Mouse (Mus musculus) midbrain, embryonic 10.5 days (tissue): ENCODE measurements around the gene Ears2. TPM values are rescaled to one million over a fixed set of nuclear protein-coding genes. Genes with fewer than 3 reads are reported as not detected.
"Not testable (repeated sequence)": the region's sequence is repeated elsewhere in the genome, so short reads cannot be mapped to it uniquely, and the experiment has no call there.

ENCODE experiments used
- DNase-seq: peaks from one replicate; pipeline ENCODE4 v3.0.0-alpha.2; 2017; ENCODE audit warnings: low spot score
- H3K27ac ChIP-seq: fragments of 300-500 bp; sonication (generic); replicated peaks from 2 replicates; pipeline ENCODE4 v1.5.1; 2016; ENCODE audit warnings: mild to moderate bottlenecking
- H3K27me3 ChIP-seq: fragments of 300-500 bp; sonication (generic); 2 replicates; pipeline ENCODE4 v1.6.1; 2016; ENCODE audit warnings: low read depth, mild to moderate bottlenecking; ENCODE audit not compliant: poor library complexity, severe bottlenecking
- H3K36me3 ChIP-seq: fragments of 300-500 bp; sonication (generic); 2 replicates; pipeline ENCODE4 v1.6.1; 2016; ENCODE audit warnings: mild to moderate bottlenecking, moderate library complexity
- H3K4me1 ChIP-seq: fragments of 300-500 bp; sonication (generic); 2 replicates; pipeline ENCODE4 v1.6.1; 2016
- H3K4me3 ChIP-seq: fragments of 300-500 bp; sonication (generic); 2 replicates; pipeline ENCODE4 v1.5.1; 2016; ENCODE audit warnings: mild to moderate bottlenecking, moderate library complexity
- H3K9me3 ChIP-seq: fragments of 300-500 bp; sonication (generic); replicated peaks from 2 replicates; pipeline ENCODE4 v1.6.1; 2016; ENCODE audit warnings: mild to moderate bottlenecking
- WGBS: fragments of 180-500 bp; shearing (Covaris S2); methylation state at CpG from one replicate; pipeline ENCODE4 v1.1.7; 2016; 5-methylcytosine and 5-hydroxymethylcytosine counted together
- polyA plus RNA-seq: library from polyadenylated mRNA; unstranded; fragments of >200 nt; fragmentation: Nextera tagmentation; extraction: Ambion mirVana; gene quantifications from 2 replicates; pipeline ENCODE4 v1.2.1, GENCODE M21; 2016

The Ears2 gene
- polyA plus RNA-seq: 18.9 and 19.2 TPM in 2 replicates

- peaks cover 34% of the 10 kb centered on the region for H3K4me1 ChIP-seq
- peak; percentile 96 for DNase-seq
- H3K27me3 ChIP-seq: no peaks in the 10 kb centered on the region
- under 1% methylated on average over 60 of the region's 60 CpGs for WGBS
- peaks cover 47% of the 10 kb centered on the region for H3K36me3 ChIP-seq
- H3K27ac ChIP-seq: peak within 1 kb of the TSS; percentile 97
- no peaks in the 10 kb centered on the region for H3K9me3 ChIP-seq
- peak within 1 kb of the TSS; percentile 99 for H3K4me3 ChIP-seq
These were observed at the start of gene Ears2, which contains the start of gene Ubfd1 for GRCm38 (mm10) chr7:122066945-122067516. Gene Ears2 (minus strand): TSS chr7:122067263. Gene Ubfd1 (plus strand): TSS chr7:122067175.

GRCm38 (mm10) chr7:122108206-122108605 lies 41.1 kb upstream of the Ears2 start:
- 92% methylated on average over 6 of the region's 6 CpGs for WGBS
- no peak for DNase-seq
- peaks cover 67% of the 10 kb centered on the region for H3K36me3 ChIP-seq
- H3K27ac ChIP-seq: no peak overlapping the region
- H3K4me1 ChIP-seq: no peaks in the 10 kb centered on the region
- H3K27me3 ChIP-seq: no peaks in the 10 kb centered on the region
- H3K9me3 ChIP-seq: no peaks in the 10 kb centered on the region
- H3K4me3 ChIP-seq: no peak overlapping the region

DNA sequence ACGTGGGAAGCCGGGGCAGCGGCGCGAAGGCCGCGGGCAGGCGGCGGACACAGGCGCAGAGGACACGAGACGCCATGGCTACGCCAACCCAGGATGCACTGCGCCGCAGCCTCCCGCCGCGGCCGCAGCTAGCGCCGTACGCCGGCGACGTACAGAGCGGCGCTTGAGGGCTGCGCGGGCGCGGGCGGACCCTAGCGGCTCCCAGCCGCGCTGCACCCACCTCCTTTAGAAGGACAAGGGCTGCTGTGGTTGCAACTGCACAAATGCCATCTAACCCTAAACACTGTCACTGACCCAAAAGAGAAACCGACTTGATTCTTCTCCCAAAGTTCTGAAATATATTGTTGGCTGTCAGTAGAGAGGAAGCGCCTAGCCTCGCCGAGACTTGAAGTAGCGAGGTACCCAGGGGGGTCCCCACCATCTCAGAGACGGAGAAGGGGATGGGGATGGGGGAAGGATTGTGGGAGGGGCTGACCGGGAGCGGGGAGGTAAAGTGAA lies 34.7 kb upstream of the Ears2 start, which contains the start of gene Ndufab1:
Ndufab1 (minus strand) TSS at position 140 of the 498 bp plus-strand sequence.
- WGBS: under 1% methylated on average over 43 of the region's 43 CpGs
- peak within 1 kb of the TSS; percentile 93 for H3K27ac ChIP-seq
- peak; percentile 88 for DNase-seq

GRCm38 (mm10) chr7:122101014-122101746 lies 34.1 kb upstream of the Ears2 start:
- DNase-seq: peak; percentile 77
- WGBS: 8% methylated on average over 28 of the region's 28 CpGs
- H3K9me3 ChIP-seq, H3K27me3 ChIP-seq: not testable (repeated sequence)
- H3K36me3 ChIP-seq: peaks cover 30% of the 10 kb centered on the region
- peak overlapping the region; percentile 75 for H3K4me3 ChIP-seq
- H3K27ac ChIP-seq: peak overlapping the region; percentile 93
- H3K4me1 ChIP-seq: peaks cover 17% of the 10 kb centered on the region

More for the DNA sequence above, 34.7 kb upstream of the Ears2 start, which contains the start of gene Ndufab1:
- Histone ChIP-seq H3K4me1 (peaks cover 17% of the 10 kb centered on the region), H3K4me3 (peak within 1 kb of the TSS; percentile 75), H3K36me3 (peaks cover 28% of the 10 kb centered on the region), H3K27me3 (no peaks in the 10 kb centered on the region), H3K9me3 (no peaks in the 10 kb centered on the region)

- peak; percentile 20 for DNase-seq
- H3K4me1 ChIP-seq: peaks cover 17% of the 10 kb centered on the region
- no peak overlapping the region for H3K27ac ChIP-seq
- H3K27me3 ChIP-seq: no peaks in the 10 kb centered on the region
- H3K36me3 ChIP-seq: peaks cover 49% of the 10 kb centered on the region
- 80% methylated on average over 4 of the region's 4 CpGs for WGBS
- H3K9me3 ChIP-seq: no peaks in the 10 kb centered on the region
- no peak overlapping the region for H3K4me3 ChIP-seq
These were observed 32.2 kb upstream of the Ears2 start for GRCm38 (mm10) chr7:122099222-122099621.

DNA sequence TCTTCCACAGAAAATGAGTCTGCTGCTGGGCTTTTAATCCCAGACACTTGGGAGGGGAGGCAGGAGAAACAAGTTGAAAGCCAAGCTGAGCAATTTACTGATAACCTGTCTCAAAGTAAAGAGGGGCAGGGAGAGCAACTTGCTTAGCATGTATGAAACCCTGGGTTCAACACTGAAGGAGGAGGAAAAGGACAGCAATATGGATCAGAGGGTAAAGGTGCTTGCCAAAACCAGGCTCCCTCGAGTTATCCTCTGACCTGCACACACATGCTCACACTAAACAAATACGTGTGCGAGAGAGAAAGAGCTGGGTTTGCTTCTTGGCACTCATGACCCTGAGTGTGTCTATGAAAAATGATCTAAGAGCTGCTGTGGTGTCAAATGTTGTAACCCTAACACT lies 30.9 kb upstream of the Ears2 start:
- H3K27me3 ChIP-seq: no peaks in the 10 kb centered on the region
- 92% methylated on average over 3 of the region's 3 CpGs for WGBS
- no peak for DNase-seq
- peaks cover 17% of the 10 kb centered on the region for H3K4me1 ChIP-seq
- H3K4me3 ChIP-seq: no peak overlapping the region
- H3K27ac ChIP-seq: no peak overlapping the region
- no peaks in the 10 kb centered on the region for H3K9me3 ChIP-seq
- peaks cover 61% of the 10 kb centered on the region for H3K36me3 ChIP-seq

GRCm38 (mm10) chr7:122094564-122095330 lies 27.7 kb upstream of the Ears2 start:
- DNase-seq: no peak
- Histone ChIP-seq H3K9me3 (no peaks in the 10 kb centered on the region), H3K36me3 (peaks cover 94% of the 10 kb centered on the region), H3K27ac (no peak overlapping the region), H3K4me1 (no peaks in the 10 kb centered on the region), H3K4me3 (no peak overlapping the region), H3K27me3 (no peaks in the 10 kb centered on the region)
- 94% methylated on average over 2 of the region's 2 CpGs for WGBS

DNA sequence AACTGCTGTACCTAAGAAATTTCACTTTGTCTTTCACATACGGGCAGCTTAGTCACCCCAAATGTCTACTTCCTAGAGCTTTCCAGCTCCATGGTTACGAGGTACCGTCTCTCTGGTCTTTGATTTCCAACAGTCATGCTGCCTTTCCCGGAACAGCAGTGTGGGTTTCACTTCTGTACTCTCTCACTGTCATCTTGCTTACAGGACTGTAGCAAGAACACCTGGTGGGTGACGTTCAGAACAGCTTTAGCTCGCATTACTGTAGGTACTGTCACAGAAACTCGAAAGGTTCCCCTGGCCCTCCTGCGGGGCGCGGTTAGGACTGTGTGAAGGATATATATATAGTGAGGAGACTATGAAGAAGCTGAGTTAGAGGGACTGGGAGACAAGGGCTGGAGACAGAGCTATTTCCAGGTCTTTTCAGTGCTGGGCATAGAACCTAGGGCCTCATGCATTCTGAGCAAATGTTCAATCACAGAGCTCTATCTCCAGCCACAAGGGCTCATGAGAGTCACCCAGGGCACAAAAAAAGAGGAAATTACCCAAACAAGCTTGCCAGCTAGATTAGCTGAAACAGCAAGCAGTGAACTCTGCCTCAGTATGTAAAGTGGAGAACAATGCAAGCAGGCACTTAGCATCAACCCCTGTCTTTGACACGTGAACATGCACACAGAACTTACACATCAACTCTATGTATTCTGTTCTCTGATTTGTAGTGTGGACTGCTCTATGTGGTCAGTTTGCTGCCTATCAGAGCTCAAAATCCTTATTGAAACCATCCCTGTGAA lies 20.3 kb upstream of the Ears2 start:
- Histone ChIP-seq H3K27me3 (no peaks in the 10 kb centered on the region), H3K9me3 (no peaks in the 10 kb centered on the region), H3K36me3 (peaks cover 94% of the 10 kb centered on the region), H3K4me1 (no peaks in the 10 kb centered on the region), H3K27ac (no peak overlapping the region), H3K4me3 (no peak overlapping the region)
- DNase-seq: no peak
- WGBS: 94% methylated on average over 11 of the region's 11 CpGs

DNA sequence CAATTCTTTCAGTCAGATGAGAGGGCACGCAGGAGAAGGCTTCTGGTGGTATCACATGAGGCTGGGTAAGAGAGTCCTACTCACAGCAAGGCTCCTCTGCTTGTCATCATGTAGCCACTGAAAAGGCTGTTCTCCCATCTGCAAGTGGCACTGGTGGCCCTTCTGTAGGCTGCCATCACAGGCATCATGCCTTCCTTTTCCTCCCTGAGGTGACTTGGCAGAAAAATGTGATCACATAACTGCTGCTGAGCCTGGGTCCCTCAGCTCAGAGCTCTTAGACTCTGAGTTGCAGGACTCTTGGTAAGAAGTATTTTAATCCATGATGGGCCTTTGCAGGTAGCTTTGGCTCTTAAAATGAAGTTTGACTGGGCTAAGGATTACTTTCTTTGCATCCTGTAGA lies 14.0 kb upstream of the Ears2 start:
- no peak for DNase-seq
- 90% methylated on average over 1 of the region's 1 CpGs for WGBS
- Histone ChIP-seq H3K27me3 (no peaks in the 10 kb centered on the region), H3K9me3 (no peaks in the 10 kb centered on the region), H3K4me3 (no peak overlapping the region), H3K36me3 (peaks cover 94% of the 10 kb centered on the region), H3K4me1 (no peaks in the 10 kb centered on the region), H3K27ac (no peak overlapping the region)

- H3K27me3 ChIP-seq: no peaks in the 10 kb centered on the region
- no peaks in the 10 kb centered on the region for H3K9me3 ChIP-seq
- no peaks in the 10 kb centered on the region for H3K4me1 ChIP-seq
- no peak for DNase-seq
- no peak overlapping the region for H3K27ac ChIP-seq
- 92% methylated on average over 8 of the region's 8 CpGs for WGBS
- H3K36me3 ChIP-seq: peaks cover 94% of the 10 kb centered on the region
- no peak overlapping the region for H3K4me3 ChIP-seq
These were observed 12.9 kb upstream of the Ears2 start for GRCm38 (mm10) chr7:122079798-122080554.

- peaks cover 2% of the 10 kb centered on the region; the same call in 1 of the 2 replicates for H3K4me1 ChIP-seq
- peaks cover 100% of the 10 kb centered on the region for H3K36me3 ChIP-seq
- WGBS: 89% methylated on average over 3 of the region's 3 CpGs
These were observed 7.3 kb upstream of the Ears2 start for GRCm38 (mm10) chr7:122074374-122074773.

More at GRCm38 (mm10) chr7:122074374-122074773, 7.3 kb upstream of the Ears2 start:
- no peak for DNase-seq
- no peak overlapping the region for H3K4me3 ChIP-seq
- H3K27ac ChIP-seq: no peak overlapping the region
- no peaks in the 10 kb centered on the region for H3K27me3 ChIP-seq
- no peaks in the 10 kb centered on the region for H3K9me3 ChIP-seq
